Mouse (Mus musculus) brain, embryonic 14.5 days (tissue): ENCODE measurements at regions not wholly inside any gene's neighbourhood (a gene's known extent, or its start where the extent isn't known, plus 50 kb on each side); places are given as distances from the start of the nearest gene placed in this dataset.

Experiments used
- CTCF ChIP-seq: fragments of 200-500 bp; IDR thresholded peaks from 2 replicates; pipeline ENCODE4 v1.5.1; 2012; ENCODE audit warnings: inconsistent platforms, mild to moderate bottlenecking, moderate library complexity, borderline replicate concordance; ENCODE audit not compliant: insufficient read depth, insufficient read length; ENCODE audit errors: extremely low read depth
- POLR2A ChIP-seq: fragments of 200-500 bp; IDR thresholded peaks from 2 replicates; pipeline ENCODE4 v1.6.1; 2012; ENCODE audit warnings: mild to moderate bottlenecking, inconsistent platforms, borderline replicate concordance; ENCODE audit not compliant: poor library complexity, insufficient read depth, insufficient read length, severe bottlenecking; ENCODE audit errors: extremely low read depth

DNA sequence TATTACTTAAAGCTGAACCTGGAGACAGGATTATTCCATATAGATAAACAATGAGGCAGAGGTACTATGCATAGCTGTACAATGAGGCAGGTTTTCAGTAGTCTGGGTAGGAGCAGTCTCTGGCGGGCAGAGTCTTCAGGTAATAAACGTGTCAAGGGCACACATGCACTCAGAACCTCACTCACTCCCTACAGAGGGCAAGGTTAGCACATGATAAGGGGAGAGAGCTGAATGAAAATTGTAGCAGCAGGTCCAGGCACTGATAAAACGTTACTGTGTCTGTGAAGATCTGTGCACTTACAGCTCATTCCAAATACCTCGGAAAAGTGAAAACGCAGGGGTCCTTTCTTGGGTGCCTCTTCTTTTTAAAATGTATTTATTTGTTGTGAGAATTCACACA, 120.9 kb upstream of the Itga4 start:
- no peak for TF ChIP-seq CTCF
- no peak for TF ChIP-seq POLR2A
